Mouse (Mus musculus) midbrain, postnatal 0 days (tissue): ENCODE data around the gene Lnx2. TPM values are rescaled to one million over a fixed set of nuclear protein-coding genes. Genes with fewer than 3 reads are reported as not detected.

Experiments
- ATAC-seq: fragments of 200-750 bp; cut with Nextera tagmentation; 2 replicates; pipeline ENCODE4 v1.8.0; 2017; ENCODE audit warnings: moderate number of reproducible peaks, mild to moderate bottlenecking, moderate TSS enrichment, moderate library complexity; ENCODE audit not compliant: low FRiP score
- DNase-seq: peaks from one replicate; pipeline ENCODE4 v3.0.0-alpha.2; 2015; ENCODE audit warnings: low spot score
- H3K27ac ChIP-seq: fragments of 300-500 bp; sonication (generic); 2 replicates; pipeline ENCODE4 v1.5.1; 2014; ENCODE audit warnings: low read depth, mild to moderate bottlenecking, low read length, mixed read lengths
- H3K27me3 ChIP-seq: fragments of 300-500 bp; sonication (generic); 2 replicates; pipeline ENCODE4 v1.6.1; 2014; ENCODE audit warnings: low read length, control low read depth, mixed read lengths; ENCODE audit not compliant: insufficient read depth
- H3K36me3 ChIP-seq: fragments of 300-500 bp; sonication (generic); 2 replicates; pipeline ENCODE4 v1.6.1; 2014; ENCODE audit warnings: low read length, control low read depth, mixed read lengths; ENCODE audit not compliant: insufficient read depth
- H3K4me1 ChIP-seq: fragments of 300-500 bp; sonication (generic); 2 replicates; pipeline ENCODE4 v1.6.1; 2014; ENCODE audit warnings: mild to moderate bottlenecking, control low read depth, antibody characterized with exemption, low read length, mixed read lengths; ENCODE audit not compliant: insufficient read depth
- H3K4me2 ChIP-seq: fragments of 300-500 bp; sonication (generic); 2 replicates; pipeline ENCODE4 v1.6.1; 2014; ENCODE audit warnings: low read depth, mild to moderate bottlenecking, low read length, mixed read lengths; ENCODE audit not compliant: poor library complexity, severe bottlenecking
- H3K4me3 ChIP-seq: fragments of 300-500 bp; sonication (generic); 2 replicates; pipeline ENCODE4 v1.5.1; 2014; ENCODE audit warnings: low read depth, mild to moderate bottlenecking, low read length, moderate library complexity
- H3K9ac ChIP-seq: fragments of 300-500 bp; sonication (generic); replicated peaks from 2 replicates; pipeline ENCODE4 v1.6.1; 2014; ENCODE audit warnings: mild to moderate bottlenecking, low read length, moderate library complexity, mixed read lengths; ENCODE audit not compliant: poor library complexity, severe bottlenecking
- H3K9me3 ChIP-seq: fragments of 300-500 bp; sonication (generic); 2 replicates; pipeline ENCODE4 v1.6.1; 2016; ENCODE audit warnings: low read length, control low read depth
- CTCF ChIP-seq: IDR thresholded peaks from 2 replicates; pipeline ENCODE4 v1.5.1; 2016; ENCODE audit warnings: antibody characterized with exemption, mild to moderate bottlenecking
- WGBS: fragments of 180-500 bp; shearing (Covaris S2); extraction: QIAGEN DNeasy Blood & Tissue Kit; methylation state at CpG from one replicate; pipeline ENCODE4 v1.1.7; 2014; 5-methylcytosine and 5-hydroxymethylcytosine counted together
- polyA plus RNA-seq: library from polyadenylated mRNA; unstranded; fragments of >200 nt; fragmentation: Nextera tagmentation; extraction: Ambion mirVana; gene quantifications from 2 replicates; pipeline ENCODE4 v1.2.1, GENCODE M21; 2015
- total RNA-seq: library from RNA; depleted of rRNA; stranded (reverse); fragments of >200 nt; gene quantifications from 2 replicates; pipeline ENCODE4 v1.2.3, GENCODE M21; 2014

The Lnx2 gene
- total and polyA plus RNA-seq, 2 experiments from 2014 or later = 2.9 to 5.6 TPM

DNA sequence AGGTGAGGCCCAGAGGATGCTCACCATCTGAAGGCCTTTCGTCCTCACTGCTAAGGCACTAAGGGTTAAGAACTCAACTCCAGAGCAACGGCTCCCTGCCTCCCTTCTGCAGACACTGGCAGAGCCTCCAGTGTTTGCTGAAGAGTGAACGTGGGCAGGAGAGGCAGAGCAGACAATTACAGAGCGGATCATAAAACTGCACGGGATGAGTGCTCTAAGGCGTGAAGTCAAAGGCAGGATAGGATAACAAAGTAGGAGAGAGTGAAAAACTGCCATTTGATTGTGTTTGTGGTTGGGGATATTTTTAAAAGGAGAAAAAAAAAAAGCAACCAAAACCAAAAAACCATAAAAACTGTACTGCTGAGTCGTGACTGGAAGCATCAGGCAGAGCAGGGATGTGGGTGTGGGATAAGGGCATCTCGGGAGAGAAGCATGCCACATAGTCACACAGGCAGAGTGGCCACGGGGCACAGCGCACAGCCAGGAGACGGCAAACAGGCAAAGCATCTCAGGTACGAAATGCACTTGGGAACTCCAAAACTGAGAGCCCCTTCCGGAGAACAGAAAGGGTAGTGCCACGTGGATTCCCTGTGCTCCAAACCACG is 33.0 kb downstream of the Lnx2 start:
- Histone ChIP-seq H3K27ac (no peak overlapping the region), H3K36me3 (no peaks in the 10 kb centered on the region), H3K4me1 (no peaks in the 10 kb centered on the region), H3K4me3 (no peak overlapping the region), H3K4me2 (no peak overlapping the region), H3K9me3 (no peaks in the 10 kb centered on the region), H3K9ac (no peak overlapping the region), H3K27me3 (no peaks in the 10 kb centered on the region)
- ATAC-seq (no peak), DNase-seq (no peak)
- 62% methylated on average over 15 of the region's 15 CpGs for WGBS
- no peak for TF ChIP-seq CTCF

DNA sequence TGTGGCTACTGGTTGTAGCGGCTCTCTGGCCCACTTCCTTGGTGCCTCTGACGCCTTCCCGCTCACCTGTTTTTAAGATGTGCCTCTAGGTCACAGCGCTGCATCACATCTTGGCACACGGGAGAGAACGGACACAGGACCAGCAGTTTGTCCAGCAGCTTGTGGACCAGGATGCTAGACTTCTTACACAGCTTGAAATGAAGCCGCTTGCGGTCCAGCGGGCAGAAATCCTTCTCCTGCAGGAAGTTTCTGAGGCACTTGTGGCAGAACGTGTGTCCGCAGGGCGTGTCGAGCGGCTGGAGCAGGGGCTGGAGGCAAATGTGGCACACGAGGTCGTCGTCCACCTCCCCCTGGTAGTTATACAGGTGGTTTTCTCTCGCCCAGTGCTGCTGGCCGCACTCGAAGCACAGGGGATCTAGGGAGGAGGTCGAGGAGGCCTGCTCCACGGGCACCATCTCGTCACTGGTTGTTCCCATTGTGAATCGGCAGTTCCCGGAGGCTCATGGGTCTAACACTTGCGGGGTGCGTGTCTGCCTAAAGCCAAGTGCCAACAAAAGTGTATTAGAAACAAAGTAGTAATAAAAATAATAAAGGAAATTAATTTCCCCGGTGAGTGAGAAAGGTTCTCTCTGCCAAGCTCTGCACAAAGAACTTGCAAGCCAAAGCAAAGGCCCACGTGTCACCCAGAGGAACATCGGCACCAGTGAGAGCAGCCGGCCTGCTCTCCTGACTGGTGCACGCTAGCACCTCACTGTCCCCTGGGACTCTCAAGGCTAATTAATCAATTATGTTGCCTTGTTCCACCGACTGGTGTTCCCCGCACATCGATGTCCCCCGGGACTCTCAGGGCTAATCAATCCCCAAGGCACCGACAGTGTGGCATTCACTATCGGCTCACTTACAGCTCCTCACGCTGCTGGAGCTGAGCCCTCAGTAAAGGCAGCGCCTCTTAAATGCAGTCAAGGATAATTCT is 34.1 kb downstream of the Lnx2 start:
- Histone ChIP-seq H3K36me3 (no peaks in the 10 kb centered on the region), H3K27ac (no peak overlapping the region), H3K9ac (no peak overlapping the region), H3K27me3 (no peaks in the 10 kb centered on the region), H3K4me1 (no peaks in the 10 kb centered on the region), H3K4me3 (no peak overlapping the region), H3K4me2 (no peak overlapping the region), H3K9me3 (no peaks in the 10 kb centered on the region)
- no peak for TF ChIP-seq CTCF
- 74% methylated on average over 40 of the region's 40 CpGs for WGBS
- DNase-seq (peak; percentile 34), ATAC-seq (no peak)

DNA sequence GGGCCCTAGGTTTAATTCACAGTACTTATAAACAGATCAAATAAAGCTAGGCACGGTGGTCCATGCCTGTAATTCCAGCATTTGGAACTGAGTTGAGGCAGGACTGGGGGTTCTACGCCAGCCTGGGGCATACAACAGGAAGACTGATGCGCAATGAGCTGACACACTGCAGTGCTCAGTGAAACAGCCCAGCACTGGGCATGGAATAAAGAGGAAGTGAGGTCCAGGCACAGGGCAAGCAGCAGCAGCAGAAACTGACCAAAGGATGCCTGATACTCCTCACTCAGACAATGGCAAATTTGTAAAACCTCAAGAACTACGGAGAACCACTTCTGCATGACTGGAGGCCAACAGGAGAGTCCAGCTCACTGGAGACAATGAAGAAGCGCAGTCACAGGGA is 37.0 kb downstream of the Lnx2 start:
- no peaks in the 10 kb centered on the region for H3K9me3 ChIP-seq
- H3K27me3 ChIP-seq = no peaks in the 10 kb centered on the region
- WGBS = 84% methylated on average over 5 of the region's 5 CpGs
- ATAC-seq (no peak), DNase-seq (no peak)
- H3K36me3 ChIP-seq = no peaks in the 10 kb centered on the region
- H3K4me2 ChIP-seq = no peak overlapping the region
- no peak for TF ChIP-seq CTCF
- H3K4me3 ChIP-seq = no peak overlapping the region
- no peak overlapping the region for H3K27ac ChIP-seq
- H3K9ac ChIP-seq = no peak overlapping the region
- H3K4me1 ChIP-seq = no peaks in the 10 kb centered on the region

DNA sequence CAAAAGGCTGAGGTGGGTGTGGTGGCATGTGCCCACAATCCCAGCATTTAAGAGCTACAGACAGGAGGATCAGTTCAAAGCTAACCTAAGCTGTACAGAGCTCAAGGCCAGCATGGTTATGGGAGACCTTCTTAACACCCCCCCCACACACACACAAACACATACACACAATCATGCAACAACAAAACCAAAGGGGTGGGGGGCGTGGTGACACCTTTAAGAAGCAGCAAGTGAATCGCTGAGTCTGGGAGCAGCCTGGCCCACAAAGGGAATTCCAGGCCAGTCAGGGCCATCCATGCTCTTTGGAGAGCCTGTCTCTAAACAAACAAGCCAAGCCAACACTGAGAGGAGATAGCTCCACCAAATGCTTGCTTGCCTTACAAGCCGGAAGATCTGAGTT is 38.8 kb downstream of the Lnx2 start:
- no peak for ATAC-seq
- Histone ChIP-seq H3K27me3 (no peaks in the 10 kb centered on the region), H3K9ac (no peak overlapping the region), H3K4me2 (no peak overlapping the region), H3K9me3 (no peaks in the 10 kb centered on the region), H3K4me1 (no peaks in the 10 kb centered on the region), H3K27ac (no peak overlapping the region), H3K36me3 (no peaks in the 10 kb centered on the region), H3K4me3 (no peak overlapping the region)
- WGBS = 71% methylated on average over 3 of the region's 3 CpGs
- no peak for DNase-seq
- no peak for TF ChIP-seq CTCF

DNA sequence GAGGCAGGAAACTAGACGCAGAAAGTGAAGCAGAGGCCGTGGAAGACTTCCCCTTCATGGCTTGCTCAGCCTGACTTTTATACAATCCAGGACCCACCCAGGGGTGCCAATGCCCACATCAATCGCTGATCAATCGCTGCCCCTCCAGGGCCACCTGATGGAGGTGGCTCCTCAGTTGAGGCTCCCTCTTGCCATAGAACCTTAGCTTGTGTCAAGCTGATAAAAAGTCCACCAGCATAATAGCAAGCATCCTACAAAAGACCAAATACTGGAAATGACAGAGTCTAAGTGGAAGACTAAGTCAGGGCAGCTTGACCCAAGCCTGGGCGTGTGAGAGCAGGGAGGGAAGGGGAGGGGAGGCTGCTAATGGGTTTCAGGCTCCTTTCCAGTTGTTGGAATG is 39.7 kb downstream of the Lnx2 start:
- no peak overlapping the region for H3K4me2 ChIP-seq
- no peak overlapping the region for H3K9ac ChIP-seq
- ATAC-seq = no peak
- 92% methylated on average over 5 of the region's 5 CpGs for WGBS
- no peaks in the 10 kb centered on the region for H3K9me3 ChIP-seq
- TF ChIP-seq CTCF = no peak
- no peak for DNase-seq
- H3K36me3 ChIP-seq = peaks cover 2% of the 10 kb centered on the region; the same call in 1 of the 2 replicates
- no peaks in the 10 kb centered on the region for H3K27me3 ChIP-seq
- no peak overlapping the region for H3K4me3 ChIP-seq
- H3K27ac ChIP-seq = no peak overlapping the region
- H3K4me1 ChIP-seq = no peaks in the 10 kb centered on the region

DNA sequence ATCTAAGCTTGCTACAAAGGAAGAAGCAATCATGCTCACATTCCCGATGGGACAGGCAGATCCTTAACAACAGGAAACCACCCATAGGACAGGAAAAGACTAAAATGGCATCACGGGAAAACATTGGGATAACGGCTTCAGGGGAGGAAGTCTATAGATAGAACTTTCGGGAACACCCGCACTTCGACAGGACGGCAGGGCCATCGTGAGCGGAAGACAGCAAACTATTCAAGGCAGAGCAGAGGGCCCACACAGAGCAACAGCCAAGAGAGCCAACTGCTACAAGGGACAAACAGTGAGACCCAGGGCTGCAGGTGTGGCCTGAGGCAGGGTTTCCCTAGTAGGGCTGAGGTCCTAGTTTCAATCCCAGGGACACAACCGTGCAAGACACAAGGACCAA is 40.4 kb downstream of the Lnx2 start:
- no peak for DNase-seq
- WGBS = 88% methylated on average over 10 of the region's 10 CpGs
- H3K4me2 ChIP-seq = no peak overlapping the region
- peaks cover 2% of the 10 kb centered on the region; the same call in 1 of the 2 replicates for H3K36me3 ChIP-seq
- ATAC-seq = no peak
- no peak overlapping the region for H3K9ac ChIP-seq
- TF ChIP-seq CTCF = no peak
- H3K27me3 ChIP-seq = no peaks in the 10 kb centered on the region
- H3K4me1 ChIP-seq = no peaks in the 10 kb centered on the region
- H3K4me3 ChIP-seq = no peak overlapping the region
- no peaks in the 10 kb centered on the region for H3K9me3 ChIP-seq
- no peak overlapping the region for H3K27ac ChIP-seq
